Mouse (Mus musculus) cerebellum, adult 2 months (tissue): ENCODE measurements around the gene 1700025F22Rik.
"Not testable (repeated sequence)": the region's sequence is repeated elsewhere in the genome, so short reads cannot be mapped to it uniquely, and the experiment has no call there.

Experiments used
- CTCF ChIP-seq: fragments of 200-500 bp; IDR thresholded peaks from 2 replicates; pipeline ENCODE4 v1.5.1; 2011; ENCODE audit warnings: low read depth, mild to moderate bottlenecking, control low read depth, low read length, moderate library complexity, borderline replicate concordance; ENCODE audit not compliant: insufficient read depth
- POLR2A ChIP-seq: fragments of 200-500 bp; IDR thresholded peaks from 2 replicates; pipeline ENCODE4 v1.6.1; 2011; ENCODE audit warnings: low read length, control low read depth, borderline replicate concordance; ENCODE audit not compliant: insufficient read depth

DNA sequence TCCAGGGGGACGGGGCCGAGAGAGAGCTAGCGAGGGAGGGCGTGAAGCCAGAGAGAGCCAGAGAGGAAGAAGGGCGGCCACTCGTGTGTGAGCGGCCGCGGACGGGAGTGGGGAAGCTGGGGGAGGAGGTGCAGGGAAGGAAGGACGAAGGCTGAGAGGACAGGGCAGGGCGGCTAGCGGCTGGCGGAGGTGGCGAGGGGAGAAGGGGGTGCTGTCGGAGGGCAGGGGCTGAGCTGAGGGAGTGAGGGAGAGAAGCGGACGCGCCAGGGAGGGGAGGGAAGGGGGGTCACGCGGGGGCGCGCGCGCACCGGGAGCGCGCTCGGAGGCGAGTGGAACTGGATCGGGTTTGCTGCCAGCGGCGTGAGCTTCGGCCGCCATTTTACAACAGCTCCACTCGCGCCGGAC is 44.1 kb downstream of the 1700025F22Rik start:
- TF ChIP-seq CTCF, POLR2A: not testable (repeated sequence)
